Mouse (Mus musculus) hindbrain, postnatal 0 days (tissue): ENCODE measurements around the gene Crkl. TPM values are rescaled to one million over a fixed set of nuclear protein-coding genes. Genes with fewer than 3 reads are reported as not detected.

Source experiments
- ATAC-seq: fragments of 200-750 bp; cut with Nextera tagmentation; 2 replicates; pipeline ENCODE4 v1.8.0; 2017; ENCODE audit warnings: mild to moderate bottlenecking, moderate TSS enrichment, moderate library complexity
- DNase-seq: peaks from one replicate; pipeline ENCODE4 v3.0.0-alpha.2; 2015; ENCODE audit warnings: low spot score
- H3K27ac ChIP-seq: fragments of 300-500 bp; sonication (generic); 2 replicates; pipeline ENCODE4 v1.5.1; 2014; ENCODE audit warnings: mild to moderate bottlenecking
- H3K27me3 ChIP-seq: fragments of 300-500 bp; sonication (generic); 2 replicates; pipeline ENCODE4 v1.6.1; 2014; ENCODE audit warnings: low read length, mixed read lengths; ENCODE audit not compliant: insufficient read depth
- H3K36me3 ChIP-seq: fragments of 300-500 bp; sonication (generic); 2 replicates; pipeline ENCODE4 v1.6.1; 2014; ENCODE audit warnings: low read length, mixed read lengths; ENCODE audit not compliant: insufficient read depth
- H3K4me1 ChIP-seq: fragments of 300-500 bp; sonication (generic); 2 replicates; pipeline ENCODE4 v1.6.1; 2014; ENCODE audit warnings: antibody characterized with exemption, low read length, mixed read lengths; ENCODE audit not compliant: insufficient read depth
- H3K4me2 ChIP-seq: fragments of 300-500 bp; sonication (generic); 2 replicates; pipeline ENCODE4 v1.6.1; 2014; ENCODE audit warnings: low read depth, mild to moderate bottlenecking, low read length, moderate library complexity, mixed read lengths
- H3K4me3 ChIP-seq: fragments of 300-500 bp; sonication (generic); 2 replicates; pipeline ENCODE4 v1.5.1; 2014; ENCODE audit warnings: low read length
- H3K9ac ChIP-seq: fragments of 300-500 bp; sonication (generic); replicated peaks from 2 replicates; pipeline ENCODE4 v1.6.1; 2014; ENCODE audit warnings: mild to moderate bottlenecking, low read length, moderate library complexity, mixed read lengths
- H3K9me3 ChIP-seq: fragments of 300-500 bp; sonication (generic); 2 replicates; pipeline ENCODE4 v1.6.1; 2016; ENCODE audit warnings: low read length, mixed read lengths
- CTCF ChIP-seq: IDR thresholded peaks from 2 replicates; pipeline ENCODE4 v1.5.1; 2016; ENCODE audit warnings: antibody characterized with exemption, control low read depth, low read depth
- WGBS: fragments of 180-500 bp; shearing (Covaris S2); extraction: QIAGEN DNeasy Blood & Tissue Kit; methylation state at CpG from one replicate; pipeline ENCODE4 v1.1.7; 2014; 5-methylcytosine and 5-hydroxymethylcytosine counted together
- polyA plus RNA-seq: library from polyadenylated mRNA; unstranded; fragments of >200 nt; fragmentation: Nextera tagmentation; extraction: Ambion mirVana; gene quantifications from 2 replicates; pipeline ENCODE4 v1.2.1, GENCODE M21; 2015
- total RNA-seq: library from RNA; depleted of rRNA; stranded (reverse); fragments of >200 nt; gene quantifications from 2 replicates; pipeline ENCODE4 v1.2.3, GENCODE M21; 2014; rRNA removed

Gene Crkl
- total and polyA plus RNA-seq, 2 experiments from 2014 or later, result 68.7 to 83.1 TPM

- Histone ChIP-seq H3K27ac (no peak overlapping the region), H3K9me3 (no peaks in the 10 kb centered on the region), H3K9ac (no peak overlapping the region), H3K4me1 (peaks cover 14% of the 10 kb centered on the region), H3K4me2 (no peak overlapping the region), H3K4me3 (no peak overlapping the region), H3K27me3 (no peaks in the 10 kb centered on the region), H3K36me3 (peaks cover 7% of the 10 kb centered on the region; the same call in 1 of the 2 replicates)
- ATAC-seq (no peak), DNase-seq (no peak)
- WGBS, result 71% methylated on average over 14 of the region's 14 CpGs
- no peak for TF ChIP-seq CTCF
Measured at GRCm38 (mm10) chr16:17532676-17533329, 81.0 kb downstream of the Crkl start.

GRCm38 (mm10) chr16:17536584-17536983, 84.8 kb downstream of the Crkl start:
- Histone ChIP-seq H3K36me3 (no peaks in the 10 kb centered on the region), H3K9ac (no peak overlapping the region), H3K4me2 (no peak overlapping the region), H3K27ac (no peak overlapping the region), H3K27me3 (no peaks in the 10 kb centered on the region), H3K4me1 (peaks cover 6% of the 10 kb centered on the region), H3K4me3 (no peak overlapping the region), H3K9me3 (no peaks in the 10 kb centered on the region)
- DNase-seq, result no peak
- ATAC-seq, result no peak
- no peak for TF ChIP-seq CTCF
- 95% methylated on average over 3 of the region's 3 CpGs for WGBS

Other genes with a start within 250 kb of the Crkl start
- gene Ube2l3, start 249.3 kb upstream of the Crkl start, total RNA-seq, result 82.7 and 93.6 TPM in 2 replicates
- gene Ube2l3, start 249.3 kb upstream of the Crkl start, polyA plus RNA-seq, result 325 and 326 TPM in 2 replicates
- 1.9 and 4.3 TPM in 2 replicates for gene Rimbp3, start 243.4 kb upstream of the Crkl start, total RNA-seq
- 1.0 and 1.3 TPM in 2 replicates for gene Rimbp3, start 243.4 kb upstream of the Crkl start, polyA plus RNA-seq
- 10.0 and 13.1 TPM in 2 replicates for gene Hic2, start 218.4 kb upstream of the Crkl start, total RNA-seq
- 4.7 and 5.1 TPM in 2 replicates for gene Hic2, start 218.4 kb upstream of the Crkl start, polyA plus RNA-seq
- gene Tmem191c, start 175.9 kb upstream of the Crkl start, total RNA-seq, result 65.0 and 76.9 TPM in 2 replicates
- 112 and 125 TPM in 2 replicates for gene Tmem191c, start 175.9 kb upstream of the Crkl start, polyA plus RNA-seq
- 3.5 and 4.2 TPM in 2 replicates for gene Serpind1, start 120.6 kb upstream of the Crkl start, total RNA-seq
- gene Serpind1, start 120.6 kb upstream of the Crkl start, polyA plus RNA-seq, result 9.9 and 10.3 TPM in 2 replicates
- 28.1 and 30.0 TPM in 2 replicates for gene Snap29, start 46.0 kb upstream of the Crkl start, total RNA-seq
- 14.5 and 15.6 TPM in 2 replicates for gene Snap29, start 46.0 kb upstream of the Crkl start, polyA plus RNA-seq
- 111 and 154 TPM in 2 replicates for gene Pi4ka, start 45.7 kb upstream of the Crkl start, total RNA-seq
- gene Pi4ka, start 45.7 kb upstream of the Crkl start, polyA plus RNA-seq, result 45.5 and 47.7 TPM in 2 replicates
- 13.8 and 16.8 TPM in 2 replicates for gene Aifm3, start 37.6 kb downstream of the Crkl start, total RNA-seq
- gene Aifm3, start 37.6 kb downstream of the Crkl start, polyA plus RNA-seq, result 15.7 and 17.4 TPM in 2 replicates
- gene Lztr1, start 56.7 kb downstream of the Crkl start, total RNA-seq, result 191 and 279 TPM in 2 replicates
- gene Lztr1, start 56.7 kb downstream of the Crkl start, polyA plus RNA-seq, result 82.2 and 89.8 TPM in 2 replicates
- 61.0 and 66.8 TPM in 2 replicates for gene Thap7, start 79.1 kb downstream of the Crkl start, total RNA-seq
- 57.5 and 59.5 TPM in 2 replicates for gene Thap7, start 79.1 kb downstream of the Crkl start, polyA plus RNA-seq
- 2.3 and 2.4 TPM in 2 replicates for gene Lrrc74b, start 109.3 kb downstream of the Crkl start, total RNA-seq
- gene Lrrc74b, start 109.3 kb downstream of the Crkl start, polyA plus RNA-seq, result 2.0 and 2.1 TPM in 2 replicates
- 3.4 and 5.1 TPM in 2 replicates for gene P2rx6, start 109.9 kb downstream of the Crkl start, total RNA-seq
- 2.3 and 3.0 TPM in 2 replicates for gene P2rx6, start 109.9 kb downstream of the Crkl start, polyA plus RNA-seq
- gene Slc7a4, start 131.2 kb downstream of the Crkl start, total RNA-seq, result 74.6 and 78.7 TPM in 2 replicates
- gene Slc7a4, start 131.2 kb downstream of the Crkl start, polyA plus RNA-seq, result 42.5 and 42.8 TPM in 2 replicates
- gene Smpd4, start 167.4 kb downstream of the Crkl start, total RNA-seq, result 62.4 and 67.4 TPM in 2 replicates
- gene Smpd4, start 167.4 kb downstream of the Crkl start, polyA plus RNA-seq, result 21.7 and 23.8 TPM in 2 replicates
- 18.2 and 20.8 TPM in 2 replicates for gene Ccdc74a, start 194.5 kb downstream of the Crkl start, total RNA-seq
- 32.8 and 37.6 TPM in 2 replicates for gene Ccdc74a, start 194.5 kb downstream of the Crkl start, polyA plus RNA-seq